Mouse (Mus musculus) testis, adult 2 months (tissue): ENCODE results near the gene Rbms2. TPM values are rescaled to one million over a fixed set of nuclear protein-coding genes. Genes with fewer than 3 reads are reported as not detected.

ENCODE experiments used
- H3K27ac ChIP-seq: fragments of 200-500 bp; 2 replicates; pipeline ENCODE4 v1.5.1; 2012; ENCODE audit warnings: low read depth, low read length; ENCODE audit not compliant: control insufficient read depth, insufficient read depth
- H3K27me3 ChIP-seq: fragments of 200-500 bp; 2 replicates; pipeline ENCODE4 v1.6.1; 2012; ENCODE audit warnings: mild to moderate bottlenecking, low read length, moderate library complexity; ENCODE audit not compliant: control insufficient read depth, insufficient read depth
- H3K36me3 ChIP-seq: fragments of 200-500 bp; 2 replicates; pipeline ENCODE4 v1.6.1; 2012; ENCODE audit warnings: mild to moderate bottlenecking, low read length; ENCODE audit not compliant: control insufficient read depth, insufficient read depth
- H3K4me1 ChIP-seq: fragments of 200-500 bp; 2 replicates; pipeline ENCODE4 v1.6.1; 2012; ENCODE audit warnings: low read length; ENCODE audit not compliant: control insufficient read depth, insufficient read depth
- H3K4me3 ChIP-seq: fragments of 200-500 bp; 2 replicates; pipeline ENCODE4 v1.5.1; 2012; ENCODE audit warnings: low read depth, mild to moderate bottlenecking, low read length, moderate library complexity, mixed read lengths; ENCODE audit not compliant: control insufficient read depth
- CTCF ChIP-seq: fragments of 200-500 bp; IDR thresholded peaks from 2 replicates; pipeline ENCODE4 v1.5.1; 2012; ENCODE audit warnings: low read depth, mild to moderate bottlenecking, inconsistent platforms, low read length, moderate library complexity; ENCODE audit not compliant: control insufficient read depth, insufficient read depth, insufficient replicate concordance
- POLR2A ChIP-seq: fragments of 200-500 bp; IDR thresholded peaks from 2 replicates; pipeline ENCODE4 v1.6.1; 2012; ENCODE audit warnings: low read depth, mild to moderate bottlenecking, inconsistent platforms, low read length, moderate library complexity; ENCODE audit not compliant: control insufficient read depth
- polyA plus RNA-seq: library from polyadenylated mRNA; depleted of rRNA; stranded (reverse); fragments of >200 nt; gene quantifications from 2 replicates; pipeline ENCODE4 v1.2.3, GENCODE M21; 2012

The Rbms2 gene
- polyA plus RNA-seq, 1 experiment = 19.4 TPM

GRCm38 (mm10) chr10:128148789-128149365 lies 31.2 kb downstream of the Rbms2 start:
- Histone ChIP-seq H3K4me1 (no peaks in the 10 kb centered on the region), H3K4me3 (no peak overlapping the region), H3K27ac (no peak overlapping the region), H3K27me3 (no peaks in the 10 kb centered on the region), H3K36me3 (no peaks in the 10 kb centered on the region)
- TF ChIP-seq POLR2A = no peak
- TF ChIP-seq CTCF = no peak

DNA sequence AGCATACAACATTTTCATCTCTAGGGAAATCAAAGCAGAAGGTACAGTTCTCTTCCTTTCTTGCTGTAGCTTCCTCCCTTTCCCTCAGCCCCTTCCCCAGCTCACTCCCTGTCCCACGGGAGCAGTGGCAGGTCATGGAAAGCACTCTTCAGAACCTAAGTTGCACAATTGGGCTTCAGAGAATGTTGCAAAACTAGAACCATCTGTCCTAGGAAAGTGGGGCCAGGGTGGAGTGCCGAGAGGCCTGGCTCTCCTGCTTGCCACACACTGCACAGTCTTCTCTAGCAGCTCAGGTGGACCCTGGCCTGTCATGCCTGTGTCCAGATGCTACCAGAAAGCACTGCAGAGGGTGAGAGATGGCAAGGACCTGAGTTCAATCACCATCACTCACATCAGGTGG lies 35.1 kb downstream of the Rbms2 start:
- H3K4me1 ChIP-seq = no peaks in the 10 kb centered on the region
- H3K36me3 ChIP-seq = no peaks in the 10 kb centered on the region
- H3K4me3 ChIP-seq = no peak overlapping the region
- H3K27me3 ChIP-seq = no peaks in the 10 kb centered on the region
- TF ChIP-seq POLR2A (no peak), CTCF (no peak)
- no peak overlapping the region for H3K27ac ChIP-seq

DNA sequence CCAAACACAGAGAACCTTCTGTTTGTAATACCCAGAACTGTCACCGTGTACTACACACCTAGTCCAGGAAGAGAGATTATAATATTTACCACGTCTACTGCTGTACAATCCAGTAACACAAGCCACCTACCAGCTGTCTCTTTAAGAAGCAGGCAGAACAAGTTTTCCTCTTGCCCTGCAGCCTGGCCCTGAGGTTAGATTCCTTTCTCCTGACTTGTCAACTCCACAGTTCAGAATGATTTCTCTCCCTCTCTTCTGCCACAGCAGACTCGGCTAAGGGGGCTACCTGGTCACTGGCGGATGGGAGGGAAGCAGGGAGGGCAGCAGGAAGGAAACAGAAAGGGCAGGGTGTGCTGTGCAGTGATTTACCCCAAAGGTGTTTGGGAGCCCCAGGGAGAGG lies 36.4 kb downstream of the Rbms2 start:
- Histone ChIP-seq H3K27ac (no peak overlapping the region), H3K4me3 (no peak overlapping the region), H3K36me3 (no peaks in the 10 kb centered on the region), H3K4me1 (no peaks in the 10 kb centered on the region), H3K27me3 (no peaks in the 10 kb centered on the region)
- TF ChIP-seq CTCF (no peak), POLR2A (no peak)

DNA sequence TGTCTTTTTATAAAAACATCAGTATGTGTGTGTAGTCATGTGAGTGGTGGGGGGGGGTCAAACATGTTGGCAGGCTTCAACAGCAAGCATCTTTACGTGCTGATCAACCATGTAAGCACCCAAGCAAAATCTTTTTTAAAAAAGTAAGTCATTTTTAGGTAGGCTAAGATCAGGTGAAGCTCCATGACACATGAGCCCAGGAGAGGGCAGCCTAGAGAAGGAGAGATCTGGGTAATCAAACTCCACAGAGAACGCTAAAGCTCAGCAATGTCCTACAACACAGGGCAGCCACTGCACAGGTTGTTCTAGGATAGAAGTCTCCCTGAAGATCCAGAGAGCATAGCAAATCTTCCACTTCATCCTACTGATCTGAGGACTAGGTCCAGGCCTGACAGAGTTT lies 37.9 kb downstream of the Rbms2 start:
- no peak for TF ChIP-seq CTCF
- TF ChIP-seq POLR2A = no peak
- Histone ChIP-seq H3K4me3 (no peak overlapping the region), H3K27ac (no peak overlapping the region), H3K36me3 (no peaks in the 10 kb centered on the region), H3K27me3 (no peaks in the 10 kb centered on the region), H3K4me1 (no peaks in the 10 kb centered on the region)

DNA sequence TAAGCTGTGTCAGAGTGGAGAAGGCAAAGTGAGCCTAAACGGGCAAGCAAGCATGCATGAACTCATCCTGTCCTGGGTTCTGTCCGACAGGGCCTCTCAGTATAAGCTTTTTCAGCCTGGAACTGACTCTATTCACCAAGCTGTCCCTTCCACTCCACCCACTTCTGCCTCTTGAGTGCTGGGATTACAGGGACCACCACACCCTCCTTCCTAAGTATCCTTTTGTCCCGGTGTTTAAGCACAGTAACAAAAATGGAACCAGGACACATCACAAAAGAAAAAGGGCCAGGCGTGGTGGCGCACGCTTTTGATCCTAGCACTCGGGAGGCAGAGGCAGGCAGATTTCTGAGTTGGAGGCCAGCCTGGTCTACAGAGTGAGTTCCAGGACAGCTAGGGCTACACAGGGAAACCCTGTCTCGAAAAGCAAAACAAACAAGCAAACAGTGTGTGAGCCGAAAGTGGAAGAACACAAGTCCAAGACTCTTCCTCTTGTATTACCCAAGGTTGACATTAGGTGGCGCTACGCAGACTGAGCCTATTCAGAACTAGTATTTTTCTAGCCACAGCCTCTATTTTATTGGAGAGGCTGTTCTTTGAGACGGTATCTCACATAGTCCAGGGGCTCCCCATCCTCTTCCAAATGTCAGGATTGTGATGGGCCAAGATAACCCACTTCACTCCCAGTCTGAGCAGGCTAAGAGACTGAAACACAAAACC lies 39.7 kb downstream of the Rbms2 start:
- no peaks in the 10 kb centered on the region for H3K27me3 ChIP-seq
- H3K27ac ChIP-seq = no peak overlapping the region
- H3K4me1 ChIP-seq = no peaks in the 10 kb centered on the region
- TF ChIP-seq CTCF = peak; percentile 16; the same call in 1 of the 2 replicates
- TF ChIP-seq POLR2A = no peak
- no peak overlapping the region for H3K4me3 ChIP-seq
- no peaks in the 10 kb centered on the region for H3K36me3 ChIP-seq

DNA sequence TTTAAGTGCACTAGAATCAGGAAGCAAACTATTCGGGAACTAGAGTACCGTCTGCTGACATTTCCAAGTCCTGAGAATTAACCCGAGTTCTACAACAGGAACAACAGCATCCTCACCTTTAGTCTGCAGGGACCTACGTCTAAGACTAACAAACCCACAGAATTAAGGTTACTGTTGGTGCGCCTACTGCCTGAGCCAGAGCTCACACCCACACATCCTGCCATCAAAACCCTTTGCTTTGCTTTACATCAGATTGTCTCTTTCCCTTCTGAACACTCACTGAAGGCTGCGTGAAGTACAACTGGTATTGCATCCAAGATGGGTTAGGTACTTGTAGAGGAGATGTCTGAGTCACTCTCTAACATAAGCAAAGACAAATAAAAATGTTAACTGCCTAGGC lies 44.7 kb downstream of the Rbms2 start:
- Histone ChIP-seq H3K27me3 (no peaks in the 10 kb centered on the region), H3K36me3 (no peaks in the 10 kb centered on the region), H3K27ac (no peak overlapping the region), H3K4me1 (no peaks in the 10 kb centered on the region), H3K4me3 (no peak overlapping the region)
- TF ChIP-seq POLR2A (no peak), CTCF (no peak)

DNA sequence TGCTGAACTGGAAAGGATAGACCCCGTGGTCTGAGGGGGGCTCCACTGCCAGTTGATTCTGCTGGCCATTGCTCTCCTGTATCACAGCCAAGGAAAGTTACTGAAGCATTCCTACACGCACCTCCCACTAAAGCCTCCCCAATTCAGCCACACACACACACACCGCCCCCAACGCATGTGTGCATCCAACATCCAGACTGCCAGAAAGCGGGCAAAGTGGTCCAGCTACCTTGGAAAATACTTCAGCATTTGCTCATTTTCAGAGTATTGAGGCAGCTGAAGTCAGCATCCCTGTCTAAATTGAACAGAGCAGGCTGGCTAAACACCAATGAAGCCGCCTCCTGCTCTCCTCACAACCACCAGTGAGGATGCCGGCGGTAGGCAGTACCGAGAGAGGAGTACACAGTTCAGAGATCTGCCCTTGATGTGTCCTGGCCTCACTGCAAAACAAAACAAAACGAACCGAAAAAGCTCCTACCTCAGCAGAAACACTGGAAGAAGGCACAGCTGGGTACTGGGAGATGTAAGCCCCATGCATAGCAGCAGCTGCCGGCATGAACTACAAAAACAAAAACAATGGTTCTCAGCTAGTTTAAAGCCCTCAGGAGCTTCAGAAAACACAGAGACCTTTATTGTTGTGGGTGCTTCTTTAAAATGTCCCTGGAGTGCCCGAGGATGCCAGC lies 46.3 kb downstream of the Rbms2 start:
- no peaks in the 10 kb centered on the region for H3K36me3 ChIP-seq
- H3K4me3 ChIP-seq = no peak overlapping the region
- no peak for TF ChIP-seq POLR2A
- TF ChIP-seq CTCF = no peak
- H3K4me1 ChIP-seq = no peaks in the 10 kb centered on the region
- H3K27me3 ChIP-seq = no peaks in the 10 kb centered on the region
- H3K27ac ChIP-seq = no peak overlapping the region; the same call in 1 of the 2 replicates
